Mouse (Mus musculus) forebrain, embryonic 10.5 days (tissue): Measurements from ENCODE around the gene Tgif2. TPM values are rescaled to one million over a fixed set of nuclear protein-coding genes. Genes with fewer than 3 reads are reported as not detected.
"Not testable (repeated sequence)": the region's sequence is repeated elsewhere in the genome, so short reads cannot be mapped to it uniquely, and the experiment has no call there.

Experiments
- DNase-seq: peaks from one replicate; pipeline ENCODE4 v3.0.0-alpha.2; 2017; ENCODE audit warnings: low spot score; ENCODE audit errors: extremely low spot score
- H3K27ac ChIP-seq: fragments of 300-500 bp; sonication (generic); 2 replicates; pipeline ENCODE4 v1.5.1; 2016; ENCODE audit warnings: mild to moderate bottlenecking
- H3K27me3 ChIP-seq: fragments of 300-500 bp; sonication (generic); 2 replicates; pipeline ENCODE4 v1.6.1; 2016; ENCODE audit warnings: mild to moderate bottlenecking; ENCODE audit not compliant: poor library complexity, severe bottlenecking
- H3K36me3 ChIP-seq: fragments of 300-500 bp; sonication (generic); replicated peaks from 2 replicates; pipeline ENCODE4 v1.6.1; 2016; ENCODE audit warnings: mild to moderate bottlenecking, moderate library complexity
- H3K4me1 ChIP-seq: fragments of 300-500 bp; sonication (generic); 2 replicates; pipeline ENCODE4 v1.6.1; 2016
- H3K4me3 ChIP-seq: fragments of 300-500 bp; sonication (generic); 2 replicates; pipeline ENCODE4 v1.5.1; 2016; ENCODE audit warnings: mild to moderate bottlenecking, moderate library complexity
- H3K9me3 ChIP-seq: fragments of 300-500 bp; sonication (generic); 2 replicates; pipeline ENCODE4 v1.6.1; 2016; ENCODE audit warnings: mild to moderate bottlenecking, moderate library complexity
- WGBS: fragments of 180-500 bp; shearing (Covaris S2); methylation state at CpG from one replicate; pipeline ENCODE4 v1.1.7; 2016; 5-methylcytosine and 5-hydroxymethylcytosine counted together
- polyA plus RNA-seq: library from polyadenylated mRNA; unstranded; fragments of >200 nt; fragmentation: Nextera tagmentation; extraction: Ambion mirVana; gene quantifications from 2 replicates; pipeline ENCODE4 v1.2.1, GENCODE M21; 2016

The Tgif2 gene
- polyA plus RNA-seq: 108 and 109 TPM in 2 replicates

- Histone ChIP-seq H3K4me3 (peak within 1 kb of the TSS; percentile 95), H3K27me3 (no peaks in the 10 kb centered on the region), H3K9me3 (no peaks in the 10 kb centered on the region; the same call in 1 of the 2 replicates), H3K27ac (peak within 1 kb of the TSS; percentile 97), H3K36me3 (peaks cover 51% of the 10 kb centered on the region), H3K4me1 (peaks cover 52% of the 10 kb centered on the region)
- 1% methylated on average over 61 of the region's 61 CpGs for WGBS
- DNase-seq: peak; percentile 96
These were observed at the start of gene Tgif2 for GRCm38 (mm10) chr2:156839319-156840191. Gene Tgif2, plus strand, starts transcription at chr2:156840007.

- no peak for DNase-seq
- H3K36me3 ChIP-seq: no peaks in the 10 kb centered on the region
- H3K4me1 ChIP-seq: no peaks in the 10 kb centered on the region
- no peak overlapping the region for H3K27ac ChIP-seq
- H3K4me3 ChIP-seq: no peak overlapping the region
- peaks cover 9% of the 10 kb centered on the region; the same call in 1 of the 2 replicates for H3K9me3 ChIP-seq
- H3K27me3 ChIP-seq: no peaks in the 10 kb centered on the region
- WGBS: 95% methylated on average over 1 of the region's 1 CpGs
These were observed 41.3 kb upstream of the Tgif2 start for GRCm38 (mm10) chr2:156798516-156798915.

- WGBS: 76% methylated on average over 4 of the region's 4 CpGs
These were observed 38.8 kb upstream of the Tgif2 start for GRCm38 (mm10) chr2:156801045-156801444.

GRCm38 (mm10) chr2:156802116-156802515 lies 37.7 kb upstream of the Tgif2 start:
- not testable (repeated sequence) for H3K4me3 ChIP-seq, H3K27ac ChIP-seq, H3K4me1 ChIP-seq, H3K9me3 ChIP-seq, H3K36me3 ChIP-seq, H3K27me3 ChIP-seq, DNase-seq
- 59% methylated on average over 9 of the region's 9 CpGs for WGBS

More at GRCm38 (mm10) chr2:156801045-156801444, 38.8 kb upstream of the Tgif2 start:
- no peak overlapping the region for H3K4me3 ChIP-seq
- no peaks in the 10 kb centered on the region for H3K36me3 ChIP-seq
- no peaks in the 10 kb centered on the region for H3K4me1 ChIP-seq
- peaks cover 9% of the 10 kb centered on the region; the same call in 1 of the 2 replicates for H3K9me3 ChIP-seq
- H3K27me3 ChIP-seq: no peaks in the 10 kb centered on the region
- no peak overlapping the region for H3K27ac ChIP-seq
- DNase-seq: no peak

- Histone ChIP-seq H3K4me1 (no peaks in the 10 kb centered on the region), H3K36me3 (no peaks in the 10 kb centered on the region), H3K27ac (no peak overlapping the region), H3K4me3 (no peak overlapping the region), H3K27me3 (no peaks in the 10 kb centered on the region), H3K9me3 (no peaks in the 10 kb centered on the region)
- DNase-seq: no peak
- 65% methylated on average over 4 of the region's 4 CpGs for WGBS
These were observed 36.0 kb upstream of the Tgif2 start for GRCm38 (mm10) chr2:156803698-156804372.

- Histone ChIP-seq H3K4me1 (0 out of 2 replicates have a peak, but pooled peaks cover under 1% of the 10 kb centered on the region), H3K36me3 (no peaks in the 10 kb centered on the region), H3K27me3 (no peaks in the 10 kb centered on the region), H3K27ac (no peak overlapping the region), H3K9me3 (no peaks in the 10 kb centered on the region), H3K4me3 (no peak overlapping the region)
- no peak for DNase-seq
- WGBS: 93% methylated on average over 4 of the region's 4 CpGs
These were observed 35.2 kb upstream of the Tgif2 start for GRCm38 (mm10) chr2:156804589-156804988.

- Histone ChIP-seq H3K4me3 (no peak overlapping the region), H3K27ac (no peak overlapping the region), H3K27me3 (no peaks in the 10 kb centered on the region), H3K4me1 (0 out of 2 replicates have a peak, but pooled peaks cover 4% of the 10 kb centered on the region), H3K36me3 (no peaks in the 10 kb centered on the region), H3K9me3 (no peaks in the 10 kb centered on the region)
- WGBS: 72% methylated on average over 6 of the region's 6 CpGs
- no peak for DNase-seq
These were observed 32.9 kb upstream of the Tgif2 start for GRCm38 (mm10) chr2:156806886-156807285.

GRCm38 (mm10) chr2:156809579-156809978 lies 30.2 kb upstream of the Tgif2 start:
- H3K27me3 ChIP-seq: no peaks in the 10 kb centered on the region
- no peaks in the 10 kb centered on the region for H3K36me3 ChIP-seq
- peak; percentile 67 for DNase-seq
- peak overlapping the region; percentile 48; the same call in 1 of the 2 replicates for H3K27ac ChIP-seq
- 70% methylated on average over 2 of the region's 2 CpGs for WGBS
- H3K9me3 ChIP-seq: no peaks in the 10 kb centered on the region
- H3K4me1 ChIP-seq: peaks cover 16% of the 10 kb centered on the region
- H3K4me3 ChIP-seq: no peak overlapping the region

GRCm38 (mm10) chr2:156810716-156811115 lies 29.1 kb upstream of the Tgif2 start:
- Histone ChIP-seq H3K9me3 (no peaks in the 10 kb centered on the region), H3K27ac (no peak overlapping the region), H3K36me3 (no peaks in the 10 kb centered on the region), H3K27me3 (no peaks in the 10 kb centered on the region), H3K4me3 (no peak overlapping the region), H3K4me1 (peaks cover 27% of the 10 kb centered on the region)
- WGBS: 96% methylated on average over 10 of the region's 10 CpGs
- no peak for DNase-seq

- H3K27me3 ChIP-seq: no peaks in the 10 kb centered on the region
- no peaks in the 10 kb centered on the region for H3K9me3 ChIP-seq
- WGBS: 72% methylated on average over 5 of the region's 5 CpGs
These were observed 28.3 kb upstream of the Tgif2 start for GRCm38 (mm10) chr2:156811556-156811955.

GRCm38 (mm10) chr2:156814344-156814801 lies 25.4 kb upstream of the Tgif2 start:
- Histone ChIP-seq H3K4me3 (no peak overlapping the region), H3K9me3 (no peaks in the 10 kb centered on the region), H3K36me3 (no peaks in the 10 kb centered on the region), H3K27ac (peak overlapping the region; percentile 51; the same call in 1 of the 2 replicates), H3K4me1 (peaks cover 27% of the 10 kb centered on the region), H3K27me3 (no peaks in the 10 kb centered on the region)
- WGBS: 41% methylated on average over 8 of the region's 8 CpGs
- DNase-seq: no peak

More at GRCm38 (mm10) chr2:156811556-156811955, 28.3 kb upstream of the Tgif2 start:
- Histone ChIP-seq H3K4me1 (peaks cover 27% of the 10 kb centered on the region), H3K27ac (no peak overlapping the region), H3K36me3 (no peaks in the 10 kb centered on the region), H3K4me3 (no peak overlapping the region)
- no peak for DNase-seq

GRCm38 (mm10) chr2:156814893-156815292 lies 24.9 kb upstream of the Tgif2 start:
- Histone ChIP-seq H3K27ac (peak overlapping the region; percentile 51; the same call in 1 of the 2 replicates), H3K36me3 (no peaks in the 10 kb centered on the region), H3K9me3 (no peaks in the 10 kb centered on the region), H3K4me3 (no peak overlapping the region), H3K27me3 (no peaks in the 10 kb centered on the region), H3K4me1 (peaks cover 24% of the 10 kb centered on the region)
- WGBS: 47% methylated on average over 5 of the region's 5 CpGs
- DNase-seq: no peak
